Mouse (Mus musculus) cerebellum, postnatal 36 days (tissue): ENCODE data around the gene Adss.

Experiments
- DNase-seq, 2 experiments: peaks; one replicate each; pipeline ENCODE4 v3.0.0; 2021 to 2022; ENCODE audit warnings: mixed read lengths in 2 of 2

Adss gene

DNA sequence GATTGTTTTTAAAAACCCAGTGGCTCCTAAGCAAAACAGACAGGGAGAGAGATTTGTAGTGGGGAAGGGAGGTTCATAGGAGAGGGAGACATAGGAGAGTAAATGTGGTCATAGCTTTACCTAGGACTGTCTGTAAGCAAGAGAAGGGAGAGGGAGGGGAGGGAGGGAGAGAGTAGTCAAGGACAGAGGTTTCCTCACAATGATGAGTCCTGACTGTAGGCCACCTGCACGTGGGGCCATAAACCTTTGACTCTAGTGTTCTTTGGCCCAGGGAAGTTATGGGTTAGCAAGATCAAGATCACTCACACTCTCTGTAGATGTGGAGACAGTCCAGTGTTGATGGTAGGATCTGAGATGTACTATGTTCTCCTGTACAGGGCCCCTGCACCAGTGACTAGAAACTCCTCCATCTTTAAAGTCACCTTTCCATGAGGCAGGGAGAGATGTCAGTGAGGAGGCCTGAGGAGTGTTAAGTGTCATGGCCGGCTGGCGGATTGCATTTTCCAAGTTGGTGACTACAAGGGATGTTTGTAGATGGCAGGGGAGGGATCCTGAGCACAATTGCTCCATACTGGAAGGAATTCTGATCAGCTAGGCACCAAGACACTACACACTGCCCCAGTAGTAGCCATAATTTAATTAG is 68.3 kb downstream of the Adss start:
- DNase-seq: no peak

DNA sequence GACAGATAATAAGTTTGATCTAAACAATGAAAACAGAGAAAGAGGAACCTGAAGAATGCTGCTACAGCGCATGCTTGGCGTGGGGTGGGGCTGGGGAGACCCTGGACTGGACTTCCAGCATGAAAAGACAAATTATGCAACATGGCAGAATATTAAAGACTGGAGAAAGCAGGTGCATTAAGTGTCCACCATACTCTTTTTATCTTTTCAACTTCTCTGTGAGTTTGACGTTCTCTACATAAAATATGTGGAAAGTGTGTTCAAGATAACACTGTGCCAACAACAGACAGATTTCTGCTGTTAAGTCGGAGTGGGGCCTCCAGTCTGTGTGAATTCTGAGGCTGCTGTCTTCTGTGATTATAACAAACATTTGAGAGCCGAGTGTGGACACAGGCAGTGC is 69.4 kb downstream of the Adss start:
- DNase-seq: no peak

DNA sequence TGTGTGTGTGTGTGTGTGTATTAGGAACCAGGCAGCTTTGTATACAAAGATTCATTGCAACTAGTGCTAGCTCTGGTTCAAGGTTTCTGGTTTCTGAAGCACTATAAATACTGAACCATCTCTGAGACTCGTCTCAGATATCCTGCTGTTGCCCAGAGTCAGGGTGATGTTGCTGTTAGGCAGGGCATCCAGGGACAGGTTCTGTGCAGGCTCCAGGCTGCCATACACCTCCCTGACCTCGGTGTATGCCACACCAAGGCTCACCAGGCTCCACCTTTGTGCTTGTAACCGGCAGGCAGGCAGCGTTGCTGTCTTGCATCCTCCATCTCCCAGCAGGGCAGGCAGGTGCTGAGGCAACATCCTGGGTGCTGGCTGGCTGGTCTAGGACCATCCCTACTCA is 72.5 kb downstream of the Adss start:
- no peak for DNase-seq

DNA sequence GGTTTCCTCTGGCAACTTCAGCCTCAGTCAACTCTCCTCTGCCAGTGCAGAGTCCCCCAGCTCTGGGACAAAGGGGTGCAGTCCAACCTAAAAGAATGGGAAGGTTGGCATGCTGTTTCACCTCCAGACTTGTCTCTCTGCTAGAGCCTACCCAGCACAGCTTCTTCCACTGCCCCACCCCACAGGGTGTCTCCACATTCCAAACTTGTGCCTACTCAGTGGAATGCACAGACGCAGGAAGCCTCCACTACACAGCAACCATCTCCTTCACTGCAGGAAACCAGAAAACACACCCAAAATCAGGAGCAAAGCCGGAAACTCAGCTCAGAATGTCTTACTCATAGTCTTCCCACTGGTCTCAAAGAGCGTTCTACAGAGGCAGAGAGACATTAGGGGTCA is 77.3 kb downstream of the Adss start:
- DNase-seq: no peak

DNA sequence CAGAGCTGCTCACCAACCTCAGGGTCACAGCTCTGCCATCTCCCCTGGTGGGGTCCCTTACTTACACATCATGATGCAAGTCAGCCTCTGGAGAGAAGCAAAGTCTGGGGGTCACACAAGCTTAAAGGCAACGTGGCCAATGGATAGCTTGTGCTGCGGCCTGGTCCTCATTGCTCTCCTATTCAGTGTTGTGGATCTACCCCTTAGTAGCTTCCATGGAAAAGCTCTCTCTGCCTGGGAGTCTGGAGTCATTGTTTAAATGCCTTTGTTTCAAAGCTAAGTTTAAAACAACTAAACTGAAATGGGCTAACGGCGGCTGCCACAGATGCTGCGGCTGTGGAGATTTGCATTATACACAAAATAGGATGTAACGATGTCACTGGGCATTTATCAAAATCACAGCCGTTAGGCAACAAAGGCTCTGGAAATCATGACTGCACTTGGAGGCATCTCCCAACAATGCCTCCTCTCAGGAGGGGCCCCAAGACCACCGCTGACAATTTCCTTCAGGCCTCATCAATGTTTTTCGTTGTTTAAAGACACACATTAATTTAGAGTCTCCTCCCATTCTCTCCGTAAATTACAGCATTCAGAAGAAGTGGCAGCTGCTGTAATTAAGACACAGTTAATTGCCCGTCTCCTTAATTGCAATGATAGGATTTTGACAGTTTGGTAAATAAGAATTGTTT is 77.8 kb downstream of the Adss start:
- DNase-seq: no peak

DNA sequence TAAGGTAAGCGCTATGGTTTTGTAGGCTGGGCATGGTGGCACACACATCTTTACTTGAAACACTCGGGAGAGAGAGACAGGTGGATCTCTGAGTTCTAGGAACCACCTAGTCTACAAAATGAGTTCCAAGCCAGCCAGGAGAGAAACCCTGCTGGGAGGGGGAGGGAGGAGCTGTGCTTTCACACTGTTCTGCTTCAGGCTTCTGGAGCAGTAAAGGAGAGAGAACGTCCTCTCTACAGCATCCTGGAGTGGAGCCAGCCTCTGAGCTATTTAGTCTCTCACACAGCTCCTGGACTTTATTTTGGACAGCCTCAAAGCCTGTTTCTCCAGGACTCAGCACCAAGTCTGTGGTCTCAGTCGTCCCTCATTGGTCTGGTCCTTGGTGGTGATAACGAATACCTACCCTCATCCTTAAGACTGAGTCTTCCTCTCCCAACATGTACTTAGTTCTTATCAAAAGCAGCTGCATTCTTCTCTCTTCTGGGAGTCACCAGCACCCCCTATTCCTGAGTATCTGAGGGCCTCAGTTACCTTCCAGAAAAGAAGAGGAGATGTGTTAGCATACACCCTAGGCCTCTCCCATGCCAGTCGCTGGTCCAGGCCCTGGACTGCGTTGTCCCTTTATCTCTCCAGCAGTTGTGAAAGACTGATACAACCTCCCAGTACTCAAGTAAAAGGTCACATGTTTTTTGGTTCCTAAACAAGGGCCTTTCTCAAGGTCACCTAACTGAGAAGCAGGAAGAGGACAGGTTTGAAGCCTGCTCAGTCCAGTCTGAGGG is 79.1 kb downstream of the Adss start:
- no peak for DNase-seq

DNA sequence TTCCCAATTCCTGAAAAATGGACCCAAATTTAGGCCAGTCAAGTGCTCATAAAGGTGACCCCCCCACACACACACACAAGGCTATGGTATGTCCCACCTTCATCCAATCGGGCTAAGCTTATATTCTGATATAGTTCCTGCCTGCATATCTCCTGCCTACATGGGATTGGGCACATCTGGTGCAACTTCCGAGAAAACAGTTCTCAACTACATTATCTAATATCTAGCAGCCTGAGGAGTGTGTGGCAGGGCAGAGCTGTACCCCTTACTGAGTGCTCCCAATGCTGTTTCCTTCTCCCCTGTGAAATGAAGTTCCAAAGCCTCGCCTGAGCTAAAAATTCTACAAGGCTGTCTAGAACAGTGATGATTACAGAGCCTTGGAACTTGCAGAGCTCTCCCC is 79.9 kb downstream of the Adss start:
- DNase-seq: no peak

DNA sequence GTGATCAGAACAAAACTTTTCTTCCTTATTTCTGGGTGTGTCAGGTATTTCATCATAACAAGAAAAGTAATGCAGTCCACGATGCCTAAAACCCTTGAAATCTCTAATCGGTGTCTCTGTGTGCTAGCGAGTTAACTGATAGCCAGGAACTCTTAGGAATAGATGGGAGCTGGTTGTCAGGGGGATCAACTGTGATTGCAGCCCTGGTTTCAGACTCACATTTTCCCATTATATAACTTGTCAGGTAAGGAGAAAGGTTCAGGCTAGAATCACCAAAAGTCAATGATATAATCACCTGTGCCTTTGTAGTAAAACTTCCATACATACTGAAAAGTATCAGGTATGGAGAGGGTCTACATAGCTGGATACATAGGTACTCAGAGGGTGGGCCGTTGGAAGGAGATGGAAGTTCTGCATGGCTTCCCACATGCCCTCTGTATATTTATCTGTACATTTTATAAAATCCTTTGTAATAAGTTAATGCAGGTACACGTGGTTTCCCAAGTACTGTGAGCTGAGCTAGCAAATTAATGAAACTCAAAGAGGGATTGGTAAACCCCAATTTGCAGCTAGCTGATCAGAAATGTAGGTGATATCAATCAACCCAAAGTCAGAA is 81.8 kb downstream of the Adss start:
- DNase-seq: no peak

DNA sequence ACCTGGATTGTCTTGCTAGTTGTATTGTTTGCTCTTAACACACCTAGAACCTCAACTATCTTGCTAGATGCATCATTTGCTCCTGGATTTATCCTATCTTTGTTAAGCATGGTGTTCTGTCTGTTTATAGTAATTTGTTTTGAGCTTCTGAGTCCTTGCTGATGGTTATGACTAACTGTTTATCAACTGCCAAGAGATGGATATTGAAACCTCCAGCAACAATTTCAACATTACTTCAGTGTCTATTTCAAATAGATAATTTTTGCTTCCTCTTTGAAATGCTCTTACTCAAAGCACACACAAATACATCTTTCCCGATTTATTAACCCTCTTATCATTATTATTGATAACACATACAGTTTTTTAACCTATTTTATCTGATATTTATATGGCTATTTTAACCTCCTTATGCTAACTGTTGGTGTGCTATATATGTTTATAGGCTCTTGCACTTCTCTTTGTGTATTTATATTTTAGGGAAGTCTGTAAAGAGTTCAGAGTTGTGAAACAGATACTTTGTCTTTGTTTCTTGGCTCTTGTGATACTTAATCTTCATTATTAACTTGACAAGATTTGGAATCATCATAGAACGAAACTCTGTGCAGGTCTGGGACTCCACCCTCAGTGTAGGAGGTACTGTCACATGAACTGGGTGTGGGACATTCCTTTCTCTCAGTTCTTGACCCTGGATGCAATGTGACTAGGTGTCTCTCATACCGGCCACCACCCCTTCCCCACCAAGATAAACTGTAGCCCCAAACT is 82.5 kb downstream of the Adss start:
- no peak for DNase-seq
